In genomic region chr17:24850065-24850772, GRCm38 (mm10) we compare ENCODE assay signal across 8 mouse cellular contexts. TPM values are rescaled to one million over a fixed set of nuclear protein-coding genes. Genes with fewer than 3 reads are reported as not detected.
DNase-seq lines count a peak whose midpoint lies in the region; ATAC-seq and TF ChIP-seq lines count a peak whose summit lies in the region.

TSS of gene Fahd1 (minus strand) at chr17:24850364.

- H3K9me3 ChIP-seq in G1E (replicated peaks) = no peaks in the 10 kb centered on the region
- H3K9me3 ChIP-seq in forebrain, embryonic 16.5 days (ENCODE audit: control insufficient read depth, low read length) = no peaks in the 10 kb centered on the region
- no peaks in the 10 kb centered on the region for H3K9me3 ChIP-seq in lung, embryonic 14.5 days (ENCODE audit: low read depth, low read length)

- peak within 1 kb of the TSS; percentile 74 for H3K9ac ChIP-seq in forebrain, embryonic 16.5 days (replicated peaks; ENCODE audit: low read depth, low read length)
- H3K9ac ChIP-seq in lung, embryonic 14.5 days = peak within 1 kb of the TSS; percentile 66

- DNase-seq in G1E (ENCODE audit: low spot score) = peak; percentile 99
- DNase-seq in cerebellum, adult 18-20 months = peak; percentile 94 to 99
- peak; percentile 91 to 98 for DNase-seq in heart, postnatal 36 days
- DNase-seq in layer of hippocampus, adult 2 months (ENCODE audit: low spot score in 2 of 2) = peak; percentile 91 to 98
- peak; percentile 98 for DNase-seq in lung, embryonic 14.5 days
- peak; percentile 92 for DNase-seq in thymus, adult 2 months

- WGBS in forebrain, embryonic 16.5 days = under 1% methylated on average over 57 of the region's 58 CpGs
- under 1% methylated on average over 58 of the region's 58 CpGs for WGBS in lung, embryonic 14.5 days
- under 1% methylated on average over 58 of the region's 58 CpGs for WGBS in olfactory bulb, adult 2 months
- WGBS in thymus, adult 2 months = under 1% methylated on average over 58 of the region's 58 CpGs

- H3K4me2 ChIP-seq in forebrain, embryonic 16.5 days (ENCODE audit: low read length) = peak within 1 kb of the TSS; percentile 88
- H3K4me2 ChIP-seq in lung, embryonic 14.5 days = peak within 1 kb of the TSS; percentile 67

- intact Hi-C loops in heart, postnatal 36 days (cut with DNase I) = loop anchor here (2.0 to 5.0 kb wide), 2 partner anchors 37 to 87 kb away; partner anchors contain the start of genes Mapk8ip3, Nubp2 and Spsb3

- peak within 1 kb of the TSS; percentile 78 for H3K27ac ChIP-seq in forebrain, embryonic 16.5 days (ENCODE audit: low read length)
- peak within 1 kb of the TSS; percentile 99 for H3K27ac ChIP-seq in layer of hippocampus, adult 2 months
- peak within 1 kb of the TSS; percentile 89 for H3K27ac ChIP-seq in lung, embryonic 14.5 days (ENCODE audit: low read depth)
- H3K27ac ChIP-seq in olfactory bulb, adult 2 months (ENCODE audit: insufficient read depth, low read depth, low read length) = peak within 1 kb of the TSS; percentile 91
- H3K27ac ChIP-seq in thymus, adult 2 months (ENCODE audit: control insufficient read depth, insufficient read depth, low read length) = peak within 1 kb of the TSS; percentile 15; the same call in 1 of the 2 replicates

- no peak for TF ChIP-seq CTCF in G1E (IDR thresholded peaks at IDR 0.05; ENCODE audit: low read depth, low read length)
- TF ChIP-seq CTCF in layer of hippocampus, adult 2 months (conservative IDR thresholded peaks at IDR 0.05) = no peak; the same call in 1 of the 2 replicates
- TF ChIP-seq CTCF in lung, embryonic 14.5 days (IDR thresholded peaks at IDR 0.05; ENCODE audit: low read depth) = no peak
- no peak for TF ChIP-seq CTCF in olfactory bulb, adult 2 months (IDR thresholded peaks at IDR 0.05; ENCODE audit: insufficient read depth, low read depth, low read length)
- 0 out of 2 replicates have a peak, but pooled peaks have one; percentile 23 for TF ChIP-seq CTCF in thymus, adult 2 months (IDR thresholded peaks at IDR 0.05; ENCODE audit: borderline replicate concordance, control insufficient read depth, extremely low read depth, insufficient read depth, low read length, poor library complexity)

- H3K36me3 ChIP-seq in G1E (replicated peaks) = peaks cover 40% of the 10 kb centered on the region
- H3K36me3 ChIP-seq in forebrain, embryonic 16.5 days (ENCODE audit: control insufficient read depth, insufficient read depth) = no peaks in the 10 kb centered on the region
- H3K36me3 ChIP-seq in lung, embryonic 14.5 days (ENCODE audit: insufficient read depth) = 0 out of 2 replicates have a peak, but pooled peaks cover 2% of the 10 kb centered on the region
- no peaks in the 10 kb centered on the region for H3K36me3 ChIP-seq in thymus, adult 2 months (ENCODE audit: control insufficient read depth, insufficient read depth, low read length)

- no peaks in the 10 kb centered on the region for H3K27me3 ChIP-seq in G1E (ENCODE audit: insufficient read depth, low read length)
- 0 out of 2 replicates have a peak, but pooled peaks cover 4% of the 10 kb centered on the region for H3K27me3 ChIP-seq in forebrain, embryonic 16.5 days (replicated peaks; ENCODE audit: control insufficient read depth, insufficient read depth, low read length)
- 0 out of 2 replicates have a peak, but pooled peaks cover 6% of the 10 kb centered on the region for H3K27me3 ChIP-seq in lung, embryonic 14.5 days (ENCODE audit: insufficient read depth, low read length)
- H3K27me3 ChIP-seq in thymus, adult 2 months (ENCODE audit: control insufficient read depth, insufficient read depth, low read length) = no peaks in the 10 kb centered on the region

- H3K4me3 ChIP-seq in G1E (ENCODE audit: low read depth, low read length) = peak within 1 kb of the TSS; percentile 81
- peak within 1 kb of the TSS; percentile 62 for H3K4me3 ChIP-seq in forebrain, embryonic 16.5 days (replicated peaks; ENCODE audit: low read length)
- peak within 1 kb of the TSS; percentile 71 for H3K4me3 ChIP-seq in layer of hippocampus, adult 2 months
- peak within 1 kb of the TSS; percentile 60 for H3K4me3 ChIP-seq in lung, embryonic 14.5 days (ENCODE audit: low read depth, low read length)
- H3K4me3 ChIP-seq in olfactory bulb, adult 2 months (ENCODE audit: insufficient read depth, low read depth, low read length) = peak within 1 kb of the TSS; percentile 65
- peak within 1 kb of the TSS; percentile 62 for H3K4me3 ChIP-seq in thymus, adult 2 months (ENCODE audit: control insufficient read depth, insufficient read depth, low read length)

- peak; percentile 97 for ATAC-seq in G1E (ENCODE audit: extremely low read depth, insufficient number of reproducible peaks, low FRiP score, poor library complexity, severe bottlenecking)
- ATAC-seq in forebrain, embryonic 16.5 days = peak; percentile 100
- peak; percentile 100 for ATAC-seq in lung, embryonic 14.5 days (ENCODE audit: insufficient read depth)

- TF ChIP-seq POLR2A in olfactory bulb, adult 2 months (IDR thresholded peaks at IDR 0.05; ENCODE audit: insufficient read depth, low read depth, low read length) = peak; percentile 72; the same call in 1 of the 2 replicates
- peak; percentile 85 for TF ChIP-seq POLR2A in thymus, adult 2 months (IDR thresholded peaks at IDR 0.05; ENCODE audit: control insufficient read depth, extremely low read depth, insufficient read depth, low read length, poor library complexity)

- H3K4me1 ChIP-seq in G1E (ENCODE audit: insufficient read depth, low read depth, low read length) = peaks cover 17% of the 10 kb centered on the region
- peaks cover 17% of the 10 kb centered on the region for H3K4me1 ChIP-seq in forebrain, embryonic 16.5 days (replicated peaks; ENCODE audit: control insufficient read depth, insufficient read depth, low read length)
- H3K4me1 ChIP-seq in lung, embryonic 14.5 days (ENCODE audit: insufficient read depth) = 0 out of 2 replicates have a peak, but pooled peaks cover 7% of the 10 kb centered on the region
- peaks cover 5% of the 10 kb centered on the region for H3K4me1 ChIP-seq in olfactory bulb, adult 2 months (ENCODE audit: control insufficient read depth, insufficient read depth, low read length)
- peaks cover 6% of the 10 kb centered on the region for H3K4me1 ChIP-seq in thymus, adult 2 months (replicated peaks; ENCODE audit: control insufficient read depth, insufficient read depth, low read length)

RNA-seq across cellular contexts. Expression of gene Fahd1, which starts in this region (rescaled TPM):
- total RNA-seq in G1E (2014; fragmentation: Nextera tagmentation) = 7.9 and 10.8 TPM in 2 replicates
- 16.1 TPM in 2 replicates for total RNA-seq in G1E (2017)
- polyA plus RNA-seq in G1E (2012) = 3.9 and 4.5 TPM in 2 replicates
- 14.4 and 17.8 TPM in 2 replicates for polyA plus RNA-seq in forebrain, embryonic 16.5 days (2015; fragmentation: Nextera tagmentation; extraction: Ambion mirVana)
- total RNA-seq in heart, postnatal 36 days (2021) = 10 to 100 TPM; 72.0 to 76.5 TPM
- 10 to 100 TPM; 21.1 to 22.4 TPM for total RNA-seq in layer of hippocampus, adult 2 months (2021)
- 16.5 and 17.1 TPM in 2 replicates for polyA plus RNA-seq in lung, embryonic 14.5 days (2014; fragmentation: Nextera tagmentation; extraction: Ambion mirVana)
- not detected in 2 replicates for polyA plus RNA-seq in olfactory bulb, adult 2 months (2012; ENCODE audit: insufficient read depth, insufficient read length, low replicate concordance, missing spikeins)
- 6.9 and 7.8 TPM in 2 replicates for polyA plus RNA-seq in thymus, adult 2 months (2012; rRNA removed)

Comparison
In these comparisons a context has a peak if more than half of its experiments do, and no peak if none do; other contexts are left out.
1. Peak in every context shown above with its lines: DNase-seq, ATAC-seq, H3K4me3 ChIP-seq and H3K27ac ChIP-seq.
2. H3K27ac ChIP-seq: peak in every context shown above with its lines; median percentile 99 in layer of hippocampus, adult 2 months; 91 in olfactory bulb, adult 2 months; 89 in lung, embryonic 14.5 days; 78 in forebrain, embryonic 16.5 days; 15 in thymus, adult 2 months.